Mouse (Mus musculus) c-Kit-positive CD71-positive TER-119-positive erythroid progenitor cells, embryonic 14.5 days (primary cell): ENCODE data around the gene Tcfl5.

Experiments used
- DNase-seq: peaks from one replicate; pipeline ENCODE4 v3.0.0-alpha.2; 2013; ENCODE audit warnings: low spot score

The Tcfl5 gene

GRCm38 (mm10) chr2:180642555-180643260, at the start of gene Tcfl5:
Gene Tcfl5, minus strand, starts transcription at chr2:180642708.
- DNase-seq: no peak

GRCm38 (mm10) chr2:180689841-180690240, 47.3 kb upstream of the Tcfl5 start:
- no peak for DNase-seq

GRCm38 (mm10) chr2:180684031-180684430, 41.5 kb upstream of the Tcfl5 start:
- DNase-seq: peak; percentile 27

GRCm38 (mm10) chr2:180683524-180683923, 41.0 kb upstream of the Tcfl5 start:
- peak; percentile 38 for DNase-seq

- no peak for DNase-seq
These were observed 38.7 kb upstream of the Tcfl5 start for GRCm38 (mm10) chr2:180681225-180681624.

- peak; percentile 67 for DNase-seq
These were observed 36.2 kb upstream of the Tcfl5 start for GRCm38 (mm10) chr2:180678609-180679140.

- DNase-seq: no peak
These were observed 34.2 kb upstream of the Tcfl5 start for GRCm38 (mm10) chr2:180676706-180677105.

GRCm38 (mm10) chr2:180662008-180662407, 19.5 kb upstream of the Tcfl5 start:
- DNase-seq: no peak

- no peak for DNase-seq
These were observed 18.0 kb upstream of the Tcfl5 start for GRCm38 (mm10) chr2:180660521-180660920.

- DNase-seq: no peak
These were observed 17.0 kb upstream of the Tcfl5 start for GRCm38 (mm10) chr2:180659353-180660150.

- no peak for DNase-seq
These were observed 15.9 kb upstream of the Tcfl5 start for GRCm38 (mm10) chr2:180658381-180658780.

GRCm38 (mm10) chr2:180657394-180658013, 15.0 kb upstream of the Tcfl5 start:
- DNase-seq: peak; percentile 69

- no peak for DNase-seq
These were observed 12.6 kb upstream of the Tcfl5 start for GRCm38 (mm10) chr2:180655150-180655549.

GRCm38 (mm10) chr2:180654666-180655065, 12.2 kb upstream of the Tcfl5 start:
- no peak for DNase-seq

- DNase-seq: no peak
These were observed 4.3 kb upstream of the Tcfl5 start for GRCm38 (mm10) chr2:180646841-180647240.

GRCm38 (mm10) chr2:180643626-180644025, 1.1 kb upstream of the Tcfl5 start:
- DNase-seq: no peak

GRCm38 (mm10) chr2:180641576-180642554, 643 bp downstream of the Tcfl5 start:
- no peak for DNase-seq

GRCm38 (mm10) chr2:180611882-180612281, 30.6 kb downstream of the Tcfl5 start:
- DNase-seq: no peak

- DNase-seq: no peak
These were observed 32.2 kb downstream of the Tcfl5 start for GRCm38 (mm10) chr2:180610283-180610682.

- no peak for DNase-seq
These were observed 37.7 kb downstream of the Tcfl5 start for GRCm38 (mm10) chr2:180604781-180605180.

GRCm38 (mm10) chr2:180600569-180601021, 41.9 kb downstream of the Tcfl5 start:
- DNase-seq: no peak
